Mouse (Mus musculus): ENCODE data around the gene Ube2o.

Gene Ube2o

GRCm38 (mm10) chr11:116543110-116543509 is 38.1 kb downstream of the Ube2o start:
- DNase-seq (ENCODE audit: inconsistent ontology term) = peak; percentile 36

GRCm38 (mm10) chr11:116541183-116541582 is 40.1 kb downstream of the Ube2o start:
- no peak for DNase-seq (ENCODE audit: inconsistent ontology term)

GRCm38 (mm10) chr11:116538142-116538735 is 43.0 kb downstream of the Ube2o start:
- no peak for DNase-seq (ENCODE audit: inconsistent ontology term)

GRCm38 (mm10) chr11:116537388-116537787 is 43.9 kb downstream of the Ube2o start:
- no peak for DNase-seq (ENCODE audit: inconsistent ontology term)

- no peak for DNase-seq (ENCODE audit: inconsistent ontology term)
Observed at GRCm38 (mm10) chr11:116536685-116537084, 44.6 kb downstream of the Ube2o start.

- peak; percentile 80 for DNase-seq (ENCODE audit: inconsistent ontology term)
Observed at GRCm38 (mm10) chr11:116534154-116534865, 46.9 kb downstream of the Ube2o start.

- peak; percentile 88 for DNase-seq (ENCODE audit: inconsistent ontology term)
Observed at GRCm38 (mm10) chr11:116533341-116534153, 47.7 kb downstream of the Ube2o start.

GRCm38 (mm10) chr11:116532810-116533338 is 48.4 kb downstream of the Ube2o start:
- DNase-seq (ENCODE audit: inconsistent ontology term) = peak; percentile 94

GRCm38 (mm10) chr11:116532262-116532809 is 48.9 kb downstream of the Ube2o start:
- peak; percentile 86 for DNase-seq (ENCODE audit: inconsistent ontology term)

GRCm38 (mm10) chr11:116531371-116532191 is 49.7 kb downstream of the Ube2o start:
- DNase-seq (ENCODE audit: inconsistent ontology term) = no peak

GRCm38 (mm10) chr11:116530187-116531147 is 50.8 kb downstream of the Ube2o start, which contains the start of gene Sphk1:
TSS of gene Sphk1 (plus strand) at chr11:116530925.
- DNase-seq (ENCODE audit: inconsistent ontology term) = peak; percentile 89

GRCm38 (mm10) chr11:116528636-116529320 is 52.5 kb downstream of the Ube2o start:
- no peak for DNase-seq (ENCODE audit: inconsistent ontology term)

- peak; percentile 92 for DNase-seq (ENCODE audit: inconsistent ontology term)
Observed at GRCm38 (mm10) chr11:116523699-116524189, 57.5 kb downstream of the Ube2o start.

- peak; percentile 81 for DNase-seq (ENCODE audit: inconsistent ontology term)
Observed at GRCm38 (mm10) chr11:116522886-116523698, 58.2 kb downstream of the Ube2o start.

GRCm38 (mm10) chr11:116522046-116522445 is 59.2 kb downstream of the Ube2o start:
- DNase-seq (ENCODE audit: inconsistent ontology term) = no peak

- DNase-seq (ENCODE audit: inconsistent ontology term) = peak; percentile 33
Observed at GRCm38 (mm10) chr11:116521143-116521542, 60.1 kb downstream of the Ube2o start.

- peak; percentile 91 for DNase-seq (ENCODE audit: inconsistent ontology term)
Observed at GRCm38 (mm10) chr11:116518482-116518881, 62.8 kb downstream of the Ube2o start.

All from Muller cell, postnatal 12 days (primary cell).